Mouse (Mus musculus): Measurements from ENCODE around the gene Mob4.
"Not testable (repeated sequence)": the region's sequence is repeated elsewhere in the genome, so short reads cannot be mapped to it uniquely, and the experiment has no call there.

Gene Mob4

DNA sequence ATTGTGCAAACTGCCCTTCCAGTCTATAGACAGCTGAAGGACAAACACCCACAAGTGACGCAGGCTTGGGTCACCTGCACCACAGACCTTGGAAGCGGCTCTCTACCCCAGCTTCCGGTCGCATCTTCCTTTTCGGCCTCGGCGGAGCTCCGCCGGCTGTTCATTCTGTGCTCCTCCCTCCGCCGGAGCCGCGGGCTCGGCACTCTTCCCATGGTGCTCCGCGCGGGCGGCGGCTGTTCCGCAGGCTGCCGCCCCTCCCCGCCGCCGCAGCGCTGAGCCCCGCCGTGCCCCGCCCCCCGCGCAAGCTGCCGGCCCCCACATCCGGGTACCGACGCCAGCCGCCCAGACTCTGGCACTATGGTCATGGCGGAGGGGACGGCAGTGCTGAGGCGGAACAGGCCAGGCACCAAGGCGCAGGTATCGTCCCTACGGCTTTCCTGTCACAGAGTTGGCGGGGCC is at the start of gene Mob4:
Gene Mob4, plus strand, starts transcription at position 289 of the 459 bp plus-strand sequence.
- peak; percentile 95 for DNase-seq

DNA sequence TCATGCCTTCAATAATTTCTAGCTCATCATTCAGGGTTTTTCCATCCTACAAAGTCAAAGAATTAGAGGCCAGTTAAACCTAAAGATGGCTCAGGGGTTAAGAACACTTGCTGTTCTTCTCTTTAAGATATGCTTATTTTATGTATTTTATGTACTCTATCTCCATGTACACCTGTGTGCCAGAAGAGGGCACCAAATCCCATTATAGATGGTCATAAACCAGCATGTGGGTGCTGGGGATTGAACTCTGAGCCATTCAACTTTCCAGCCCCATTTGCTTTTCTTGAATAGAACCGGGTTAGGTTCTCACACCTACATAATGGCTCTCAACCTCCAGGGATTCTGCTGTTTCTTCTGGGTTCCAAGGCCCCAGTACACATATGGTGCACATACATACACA is 48.9 kb upstream of the Mob4 start:
- no peak for DNase-seq

DNA sequence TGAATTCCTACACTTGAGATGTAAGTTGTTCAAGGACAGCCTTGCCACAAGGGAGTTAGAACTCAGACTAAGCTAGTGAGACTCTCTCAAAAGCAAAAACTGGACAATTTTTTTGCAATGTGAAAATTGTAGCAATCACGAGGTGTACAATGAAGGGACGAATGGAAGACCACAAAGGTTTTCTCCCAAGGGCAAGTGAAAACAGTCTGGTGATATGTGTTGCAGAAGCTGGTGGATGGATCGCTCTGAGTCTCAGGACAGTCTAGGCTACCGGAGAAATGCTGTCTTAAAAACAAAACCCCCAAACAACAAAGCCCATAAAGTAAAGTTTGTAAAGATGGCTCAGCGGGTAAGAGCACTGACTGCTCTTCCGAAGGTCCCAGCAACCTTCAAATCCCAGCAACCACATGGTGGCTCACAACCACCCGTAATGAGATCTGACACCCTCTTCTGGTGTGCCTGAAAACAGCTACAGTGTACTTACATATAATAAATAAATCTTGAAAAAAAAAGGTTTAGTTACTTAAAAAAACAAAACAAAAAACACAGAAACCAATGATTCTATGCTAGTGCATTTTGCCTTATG is 45.2 kb upstream of the Mob4 start:
- DNase-seq, result no peak

DNA sequence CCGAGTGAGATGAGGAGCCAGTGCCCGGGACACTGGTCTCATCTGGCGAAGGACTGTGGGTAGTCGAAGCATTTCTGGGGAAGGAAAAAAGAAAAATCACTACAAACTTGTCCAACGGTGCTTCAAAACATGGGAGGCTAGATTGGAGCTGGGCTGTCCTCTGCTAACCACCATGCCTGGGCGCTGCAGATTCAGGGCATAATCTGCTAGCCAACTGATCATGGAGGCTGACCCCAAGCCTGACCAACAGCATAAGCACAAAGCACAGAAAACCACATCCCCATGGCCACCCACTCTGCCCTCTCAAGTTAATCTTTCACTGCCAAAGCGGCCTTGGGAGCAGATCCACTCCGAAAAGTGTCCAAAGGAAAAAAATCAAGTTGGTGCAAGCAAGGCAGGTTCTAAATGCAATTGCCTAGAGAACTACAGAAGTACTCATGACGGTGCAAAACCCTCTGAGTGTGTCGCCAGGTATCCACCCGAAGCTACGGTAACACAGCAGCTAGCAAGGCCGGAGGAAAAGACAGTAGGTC is 44.1 kb upstream of the Mob4 start:
- no peak for DNase-seq

DNA sequence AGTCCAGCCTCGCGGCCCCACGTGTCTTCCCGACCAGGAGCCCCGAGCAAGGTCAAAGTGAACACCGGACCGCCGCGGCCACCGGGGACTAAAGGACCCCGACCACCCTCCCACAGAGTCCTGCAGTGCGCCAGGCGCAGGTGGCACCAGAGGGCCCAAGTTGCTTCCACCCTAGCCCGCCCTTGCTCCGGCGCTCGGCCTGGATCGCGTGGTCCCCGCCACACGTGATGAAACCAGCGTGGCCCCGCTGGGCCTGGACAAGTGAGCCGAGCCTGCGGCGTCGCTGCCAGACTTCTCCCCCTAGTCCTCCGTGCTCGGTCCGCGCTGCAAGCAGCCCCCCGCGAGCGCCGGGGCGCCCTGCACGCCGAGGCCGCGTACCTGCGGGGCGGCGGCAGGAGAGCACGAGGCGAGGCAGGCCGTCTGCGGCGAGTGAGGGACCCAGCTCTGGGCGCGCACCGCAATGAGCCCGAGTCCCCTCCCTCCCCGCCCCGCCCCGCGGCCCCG is 43.6 kb upstream of the Mob4 start:
- DNase-seq, result no peak

DNA sequence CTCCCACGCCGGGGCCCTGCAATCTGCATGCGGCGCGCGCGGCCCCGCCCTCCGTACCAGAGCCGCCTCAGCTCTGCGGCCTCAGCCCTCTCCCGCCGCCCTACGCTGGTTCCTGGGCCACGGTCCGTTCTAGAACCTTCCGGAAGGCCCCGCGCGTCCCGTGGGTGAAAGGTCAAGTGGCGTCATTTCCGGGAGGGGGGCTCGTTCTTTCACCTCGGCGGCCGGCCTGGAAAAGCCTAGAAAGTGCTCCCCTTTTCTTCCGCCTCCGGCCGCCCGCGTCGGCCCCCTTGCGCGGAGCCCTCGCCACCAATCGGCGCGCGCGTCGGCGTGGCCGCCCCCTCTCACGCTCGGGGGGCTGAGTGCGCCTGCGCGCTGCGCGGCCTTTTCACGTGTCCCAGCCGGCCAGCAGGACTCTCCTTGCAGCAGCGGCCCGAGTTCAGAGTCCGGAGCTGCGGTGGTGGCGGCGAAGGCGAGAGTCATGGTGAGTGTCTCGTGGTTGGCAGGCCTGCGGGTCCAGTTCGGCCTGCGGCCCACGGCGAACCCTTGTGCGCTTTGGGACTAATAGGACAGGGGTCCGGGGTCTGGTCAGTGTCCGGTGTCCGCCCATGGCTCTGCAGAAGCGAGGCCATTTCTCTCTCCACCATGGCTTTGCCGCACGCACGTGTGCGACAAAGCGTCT is 43.0 kb upstream of the Mob4 start, which contains the start of the genes Hspe1 and Hspd1:
Gene Hspe1, plus strand, starts transcription at position 201 of the 679 bp plus-strand sequence.
Gene Hspd1, minus strand, starts transcription at position 312 of the 679 bp plus-strand sequence.
- peak; percentile 99 for DNase-seq

DNA sequence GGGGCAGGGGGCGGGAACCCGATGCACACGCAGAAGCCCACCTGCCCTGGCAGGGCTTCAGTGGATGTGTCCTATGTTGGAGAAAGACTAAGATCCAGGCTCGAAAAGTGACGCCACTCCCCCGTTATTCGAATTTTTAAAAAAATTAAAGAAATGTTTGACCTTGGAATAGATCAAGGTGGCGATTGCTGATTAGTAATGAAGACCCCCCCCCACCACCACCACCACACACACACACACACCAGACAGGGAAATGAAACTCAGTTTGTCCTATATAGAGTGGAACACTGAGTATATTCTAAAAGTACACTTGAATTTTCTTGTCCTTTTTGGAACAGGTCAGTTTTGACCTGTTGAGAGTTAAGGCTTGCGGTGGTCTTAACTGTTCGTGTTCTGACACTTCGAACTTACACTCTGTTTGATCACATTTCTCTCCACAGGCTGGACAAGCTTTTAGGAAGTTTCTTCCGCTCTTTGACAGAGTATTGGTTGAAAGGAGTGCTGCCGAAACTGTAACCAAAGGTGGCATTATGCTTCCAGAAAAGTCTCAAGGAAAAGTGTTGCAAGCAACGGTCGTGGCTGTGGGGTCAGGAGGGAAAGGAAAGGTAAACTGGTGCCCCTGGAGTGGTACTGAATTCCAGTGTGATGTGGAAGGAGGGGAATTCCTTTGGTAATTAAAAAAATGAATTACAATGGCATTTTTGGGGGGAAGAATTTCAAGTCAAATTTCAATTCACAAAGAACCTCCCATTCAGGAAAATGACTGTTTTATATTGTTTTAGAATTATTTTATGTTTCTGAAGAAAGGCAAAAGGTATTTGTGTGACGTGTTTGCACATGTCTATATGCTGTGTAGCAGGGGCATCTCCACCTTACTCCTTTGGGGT is 42.2 kb upstream of the Mob4 start:
- no peak for DNase-seq

DNA sequence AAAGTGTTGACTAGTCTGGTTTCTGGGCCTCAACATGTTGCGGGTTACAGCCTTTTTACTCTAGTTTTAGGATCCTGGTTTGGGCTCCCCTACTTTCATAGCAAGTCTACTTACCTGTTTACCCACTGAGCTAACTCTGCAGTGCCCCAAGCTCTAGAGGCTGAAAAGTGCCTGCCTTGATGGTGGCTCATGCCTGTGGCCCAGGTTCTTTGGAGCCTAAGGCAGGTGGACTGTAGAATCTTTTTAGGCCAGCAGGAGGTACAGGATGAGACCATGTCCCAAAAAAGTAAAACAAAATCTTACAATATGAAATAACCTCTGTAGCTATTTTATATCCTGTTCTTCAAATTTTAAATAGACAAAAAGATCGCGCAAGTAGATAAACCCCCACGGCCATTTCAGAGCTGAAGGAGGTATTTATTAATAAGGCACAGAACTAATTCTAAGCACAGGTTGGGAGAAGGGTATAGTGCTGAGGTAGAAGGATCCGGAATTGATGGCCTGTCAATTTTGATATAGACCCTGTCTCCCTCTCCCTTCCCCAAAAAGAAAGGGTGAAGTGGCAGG is 41.5 kb upstream of the Mob4 start:
- no peak for DNase-seq

DNA sequence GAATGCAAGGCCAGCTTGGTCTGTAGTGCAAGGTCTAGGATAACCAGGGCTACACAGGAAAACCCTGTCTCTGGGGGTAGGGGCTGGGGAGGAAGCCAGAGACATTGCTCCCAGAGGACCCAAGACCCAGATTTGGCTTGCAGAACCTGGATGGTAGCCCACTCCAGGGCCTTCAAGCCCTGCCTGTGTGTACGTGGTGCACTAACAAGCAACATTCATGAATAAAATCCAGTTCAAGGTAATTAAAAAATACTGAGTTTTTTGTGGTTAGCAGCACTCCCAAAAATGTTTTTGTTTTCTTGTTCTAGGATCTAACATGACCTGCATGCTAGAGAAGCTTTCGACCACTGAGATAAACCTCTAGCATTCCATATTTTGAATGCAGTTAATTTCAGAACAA is 39.0 kb upstream of the Mob4 start:
- DNase-seq, result no peak

DNA sequence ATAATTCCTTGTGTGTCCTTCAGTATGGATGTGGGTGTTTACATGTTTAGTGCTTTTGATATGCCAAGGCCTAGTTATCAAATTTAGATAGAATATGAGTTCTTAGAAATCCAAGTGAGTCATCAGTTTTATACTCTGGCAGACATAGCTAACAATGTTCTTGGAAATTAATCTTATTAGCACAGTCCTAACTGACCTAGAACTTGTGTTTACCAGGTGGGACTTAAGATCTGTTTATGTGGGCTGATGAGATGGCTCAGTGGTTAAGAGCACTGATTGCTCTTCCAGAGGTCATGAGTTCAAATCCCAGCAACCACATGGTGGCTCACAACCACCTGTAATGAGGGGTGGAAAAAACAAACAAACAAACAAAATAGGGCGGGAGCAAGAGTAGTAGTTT is 38.6 kb upstream of the Mob4 start:
- DNase-seq, result no peak

DNA sequence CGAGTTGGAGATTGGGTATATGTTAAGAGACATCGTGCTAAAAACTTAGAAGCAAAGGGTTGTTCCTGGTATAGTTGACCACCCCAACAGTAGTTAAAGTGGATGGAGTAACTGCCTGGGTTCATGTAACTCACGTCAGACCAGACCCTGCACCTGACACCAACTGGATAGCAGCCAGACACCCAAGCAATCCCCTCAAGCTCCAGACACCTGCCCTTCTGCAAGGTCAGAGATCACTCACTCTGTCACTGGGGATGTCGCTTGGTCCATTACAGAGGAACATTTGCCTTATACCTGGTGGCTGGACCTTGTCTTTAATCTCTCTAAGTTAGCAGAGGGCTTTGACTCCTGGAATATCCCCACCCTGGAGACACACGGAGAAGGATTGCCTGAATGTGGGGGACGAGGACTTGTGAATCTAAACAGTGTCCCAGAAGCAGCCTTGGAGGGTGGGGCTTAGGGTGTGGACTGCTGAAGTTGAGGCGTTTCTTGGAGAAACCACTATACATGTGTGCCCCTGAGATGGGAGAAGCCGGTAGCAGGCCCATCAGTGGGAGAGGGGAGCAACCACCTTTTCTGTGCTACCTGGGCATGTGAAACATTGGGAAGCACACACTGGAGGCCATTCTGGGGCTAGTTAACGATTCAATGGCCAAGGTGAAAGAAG is 24.0 kb upstream of the Mob4 start:
- DNase-seq, result no peak

DNA sequence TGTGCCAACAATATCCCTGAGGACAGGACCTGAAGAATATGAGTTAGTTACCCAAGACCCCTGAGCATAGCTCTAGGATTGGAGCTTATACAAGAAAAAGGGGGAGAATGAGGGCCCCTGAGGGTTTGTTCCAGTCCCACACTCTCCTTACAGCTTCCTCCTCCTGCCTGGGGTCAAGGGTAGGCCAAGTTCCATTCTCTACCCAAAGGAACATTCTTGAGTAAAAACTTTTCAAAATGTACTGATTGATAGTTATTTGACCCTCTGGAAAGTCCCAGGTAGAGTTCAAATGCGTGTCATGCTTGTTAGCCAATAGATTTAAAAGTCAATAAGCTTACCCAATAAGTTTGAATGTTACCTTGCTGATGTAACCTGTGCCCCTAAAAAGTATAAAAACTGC is 23.4 kb upstream of the Mob4 start:
- DNase-seq, result no peak

DNA sequence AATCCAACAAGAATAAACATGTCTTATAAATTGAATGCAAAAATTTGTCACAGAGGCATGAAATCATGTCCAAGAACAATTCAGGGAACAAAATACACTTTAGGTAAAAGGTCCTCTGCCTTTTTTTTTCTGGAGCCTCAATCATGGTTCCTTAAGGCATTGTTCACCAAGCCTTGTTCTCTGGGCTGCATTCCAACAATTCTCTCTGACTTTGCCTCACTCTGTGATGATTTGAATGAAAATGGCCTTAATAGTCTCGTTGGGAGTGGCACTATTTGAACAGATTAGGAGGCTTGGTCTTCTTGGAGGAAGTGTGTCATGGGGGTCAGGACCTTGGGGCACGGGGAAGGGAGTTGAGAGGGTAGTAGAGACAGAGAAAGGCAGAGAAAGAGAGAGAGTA is 22.6 kb upstream of the Mob4 start:
- DNase-seq, result no peak

DNA sequence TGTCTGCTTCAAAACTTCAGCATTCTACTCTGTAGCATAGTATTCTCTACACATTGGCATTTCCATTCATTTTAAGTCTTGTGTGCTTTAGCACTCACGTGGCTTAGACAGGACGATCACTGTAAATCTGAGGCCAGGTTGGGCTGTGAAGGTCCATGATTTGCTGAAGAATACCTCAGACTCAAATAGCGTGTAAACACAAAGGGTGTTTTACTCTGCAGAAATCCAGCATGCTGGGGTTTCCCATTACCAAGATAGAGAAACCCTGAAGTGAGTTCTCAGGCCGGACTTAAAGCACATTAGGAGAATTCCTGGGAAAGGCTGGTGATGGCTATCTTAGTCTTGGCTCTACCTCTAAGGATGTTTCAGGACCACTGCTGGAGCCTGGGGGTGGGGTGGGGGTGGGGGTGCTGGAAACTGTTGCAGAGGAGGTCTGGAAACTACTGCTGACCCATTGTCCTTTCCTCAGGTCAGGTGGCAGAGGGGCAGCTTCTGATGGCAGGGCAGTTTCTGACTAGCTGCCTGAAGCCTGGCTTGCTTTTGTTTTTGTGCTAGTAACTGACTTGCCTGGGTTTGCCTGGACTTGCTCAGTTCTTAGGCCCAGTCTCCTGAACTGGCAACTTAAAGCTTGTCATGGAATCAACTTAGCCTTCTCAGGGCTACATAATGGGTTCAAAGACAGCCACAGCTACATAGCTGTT is 21.8 kb upstream of the Mob4 start:
- no peak for DNase-seq

DNA sequence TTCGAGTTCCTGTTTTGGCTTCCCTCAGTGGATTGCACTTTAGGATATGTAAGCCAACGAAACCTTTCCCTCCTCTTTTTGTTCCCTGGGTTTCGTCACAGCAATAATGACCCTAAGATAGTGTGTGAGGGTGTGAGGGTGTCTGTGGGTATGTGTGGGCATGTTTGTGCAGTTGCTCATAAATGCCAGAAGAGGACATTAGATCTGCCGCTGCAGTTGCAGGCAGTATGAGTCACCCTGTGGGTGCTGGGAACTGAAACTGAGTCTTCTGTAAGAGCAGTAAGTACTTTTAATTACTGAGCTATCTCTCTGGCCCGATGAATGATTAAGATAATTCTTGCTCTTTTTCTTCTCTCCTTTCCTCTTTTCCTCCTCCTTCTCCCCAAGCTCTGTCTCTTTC is 8.0 kb upstream of the Mob4 start:
- DNase-seq, result no peak

DNA sequence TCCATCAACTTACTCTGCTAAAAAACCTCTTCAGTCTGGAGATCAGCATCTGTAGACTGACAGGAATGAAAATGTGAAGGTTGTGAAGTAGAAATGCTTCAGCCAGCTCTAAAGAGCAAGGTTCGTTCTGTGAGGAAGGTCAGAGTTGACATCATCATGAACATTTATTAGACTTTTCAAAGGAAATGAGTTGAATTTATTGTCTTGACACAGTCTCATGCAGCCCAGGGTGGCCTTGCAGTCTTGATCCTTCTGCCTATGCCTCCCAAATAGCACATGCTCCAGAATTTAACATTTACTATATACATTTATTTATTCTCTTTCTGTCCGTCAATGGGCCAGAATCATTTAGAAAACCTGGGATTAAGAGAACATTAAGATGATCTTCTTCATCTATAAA is 7.5 kb upstream of the Mob4 start:
- DNase-seq, result no peak

DNA sequence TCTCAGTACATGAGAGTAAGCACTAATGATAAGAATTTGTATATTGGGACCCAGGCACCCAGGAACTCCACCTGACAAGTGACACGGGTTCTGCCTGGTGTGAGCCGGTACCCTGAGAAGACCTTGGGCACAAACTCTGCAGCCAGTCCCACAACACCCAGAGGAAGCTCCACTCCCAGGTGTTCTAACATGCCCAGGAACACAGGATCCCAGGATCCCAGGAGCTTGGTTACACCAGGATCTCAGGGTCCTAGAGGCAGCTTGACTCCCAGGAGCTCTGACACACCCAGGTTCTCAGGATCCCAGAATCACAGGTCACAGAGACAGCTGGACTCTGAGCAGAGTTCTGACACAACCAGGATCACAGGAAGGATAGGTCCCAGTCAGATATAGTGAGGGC is 6.9 kb upstream of the Mob4 start:
- not testable (repeated sequence) for DNase-seq

DNA sequence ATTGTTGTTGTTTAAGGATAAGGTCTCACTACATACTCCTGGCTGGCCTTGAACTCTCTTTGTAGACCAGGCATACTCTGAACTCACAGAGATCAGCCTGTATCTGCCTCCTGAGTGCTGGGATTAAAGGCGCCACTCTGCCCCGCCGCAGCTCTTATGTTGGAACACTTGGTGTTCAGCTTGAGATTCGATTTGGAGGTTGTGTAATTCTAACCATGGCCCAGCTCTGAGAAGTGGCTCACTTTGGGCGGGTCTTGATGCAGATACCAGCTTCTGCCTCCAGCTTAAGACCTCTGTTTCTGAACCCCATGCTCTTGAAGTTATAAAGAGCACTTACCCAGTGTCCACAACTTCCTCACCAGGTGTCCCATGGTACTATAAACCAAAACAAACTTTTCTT is 1.3 kb upstream of the Mob4 start:
- no peak for DNase-seq

DNA sequence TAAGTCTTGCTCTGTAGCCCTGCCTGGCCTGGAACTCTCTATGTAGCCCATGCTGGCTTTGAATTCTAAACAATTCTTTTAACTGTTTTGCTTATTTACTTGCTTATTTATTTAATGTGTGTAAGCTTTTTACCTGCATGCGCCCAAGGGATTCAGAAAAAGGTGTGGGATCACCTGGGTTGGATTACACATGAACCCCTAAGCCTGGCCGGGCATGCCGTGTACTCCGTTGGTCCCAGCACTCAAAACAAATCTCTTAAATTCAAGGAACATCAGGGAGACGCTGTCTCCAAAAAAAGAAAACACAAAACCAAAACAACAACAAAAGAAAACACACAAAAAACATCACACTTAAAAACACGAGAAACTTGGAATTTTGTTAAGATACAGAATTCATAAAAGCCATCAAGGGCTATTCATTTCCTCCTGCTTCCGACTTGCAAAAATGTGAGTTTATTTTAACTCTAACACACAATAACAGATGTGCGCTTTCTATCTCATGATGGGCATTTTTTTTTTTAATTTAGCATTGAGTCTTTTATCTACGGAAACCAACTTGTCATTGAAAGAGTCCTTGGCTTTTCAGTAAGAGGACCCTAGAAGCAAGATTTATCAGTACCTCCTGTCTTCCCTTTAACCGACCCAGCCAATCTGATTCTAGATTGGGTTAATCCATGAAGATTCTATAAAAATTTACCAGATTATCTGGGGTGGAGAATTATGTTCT is 678 bp upstream of the Mob4 start:
- no peak for DNase-seq

DNA sequence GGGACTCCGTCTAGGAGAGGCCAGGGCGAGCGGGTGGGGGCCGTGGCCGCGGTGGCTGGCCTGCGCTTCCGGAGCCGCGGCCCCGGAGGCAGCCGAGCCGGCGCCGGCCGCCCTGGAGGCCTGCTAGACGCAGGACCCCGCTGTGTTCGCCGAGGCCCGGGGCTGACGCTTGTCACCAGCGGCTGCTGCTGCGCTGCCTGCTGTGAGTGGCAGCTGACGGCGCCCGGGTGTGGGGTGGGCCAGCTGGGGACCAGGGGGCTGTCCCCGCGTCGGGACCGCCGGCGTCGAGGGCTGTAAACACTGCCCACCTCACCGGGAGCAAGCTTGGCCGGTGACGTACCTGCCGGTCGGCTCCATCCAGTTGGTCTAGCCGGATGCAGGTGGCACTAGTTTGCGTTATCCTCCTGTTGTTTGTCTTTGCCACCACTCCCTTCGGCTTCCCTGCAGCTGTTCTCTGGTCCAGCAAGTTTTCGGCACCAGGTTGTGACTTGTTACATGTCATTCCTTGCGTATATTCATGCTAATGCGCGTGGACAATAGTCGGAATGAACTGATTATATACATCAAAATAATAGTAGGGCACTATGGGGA is 488 bp downstream of the Mob4 start:
- peak; percentile 47 for DNase-seq

DNA sequence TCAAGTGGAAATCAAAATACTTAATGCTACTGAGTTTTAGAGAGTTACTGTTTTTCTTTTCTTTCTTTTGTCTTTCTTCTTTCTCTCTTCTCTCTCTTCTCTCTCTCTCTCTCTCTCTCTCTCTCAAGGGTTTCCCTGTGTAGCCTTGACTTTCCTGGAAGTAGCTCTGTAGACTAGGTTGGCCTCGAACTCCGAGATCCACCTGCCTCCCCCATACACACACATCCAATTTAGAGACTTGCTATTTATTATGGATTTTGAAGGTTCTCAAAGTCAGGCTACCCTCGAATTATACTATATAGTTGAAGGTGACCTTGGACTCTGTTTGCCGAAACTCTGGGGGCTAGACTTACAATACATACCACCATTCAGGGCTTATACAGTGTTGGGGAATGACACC is 1.3 kb downstream of the Mob4 start:
- no peak for DNase-seq

Data from lung, postnatal 14 days (tissue).